Mouse (Mus musculus) lung, adult 2 months (tissue): Measurements from ENCODE around the gene Pirb. TPM values are rescaled to one million over a fixed set of nuclear protein-coding genes. Genes with fewer than 3 reads are reported as not detected.
A peak's percentile ranks its signal among the peaks of the same experiment; 100 is the strongest.
"Not testable (repeated sequence)": the region's sequence is repeated elsewhere in the genome, so short reads cannot be mapped to it uniquely, and the experiment has no call there.

Experiments used
- DNase-seq: peaks from one replicate; pipeline ENCODE4 v3.0.0; 2022
- H3K4me1 ChIP-seq: fragments of 200-500 bp; 2 replicates; pipeline ENCODE4 v1.6.1; 2011; ENCODE audit warnings: low read length; ENCODE audit not compliant: control insufficient read depth, insufficient read depth
- H3K4me3 ChIP-seq: fragments of 200-500 bp; replicated peaks from 2 replicates; pipeline ENCODE3; 2011; ENCODE audit warnings: low read depth, mild to moderate bottlenecking, control low read depth, low read length; ENCODE audit errors: extremely low read depth
- CTCF ChIP-seq: fragments of 200-500 bp; IDR thresholded peaks from 2 replicates; pipeline ENCODE4 v1.5.1; 2011; ENCODE audit warnings: mild to moderate bottlenecking, low read length, control low read depth; ENCODE audit not compliant: insufficient read depth
- POLR2A ChIP-seq: fragments of 200-500 bp; IDR thresholded peaks from 2 replicates; pipeline ENCODE4 v1.6.1; 2011; ENCODE audit warnings: low read depth, mild to moderate bottlenecking, control low read depth, low read length, borderline replicate concordance; ENCODE audit errors: extremely low read depth
- WGBS: fragments of 180-500 bp; shearing (Covaris S2); methylation state at CpG from one replicate; pipeline ENCODE4 v1.1.7; 2018; 5-methylcytosine and 5-hydroxymethylcytosine counted together
- polyA plus RNA-seq: library from polyadenylated mRNA; depleted of rRNA; stranded (reverse); fragments of >200 nt; gene quantifications from 2 replicates; pipeline ENCODE4 v1.2.3, GENCODE M21; 2012; rRNA removed

Pirb gene
- 15.3 and 27.7 TPM in 2 replicates for polyA plus RNA-seq

- WGBS, result 40% methylated on average over 1 of the region's 3 CpGs
- H3K4me1 ChIP-seq, H3K4me3 ChIP-seq, DNase-seq: not testable (repeated sequence)
Observed at GRCm38 (mm10) chr7:3720268-3720667, at the start of gene Pirb. Gene Pirb (minus strand): TSS chr7:3720391.

- H3K4me3 ChIP-seq, DNase-seq, H3K4me1 ChIP-seq: not testable (repeated sequence)
- WGBS, result no CpG with 5 or more reads among the region's 1 CpGs
Observed at GRCm38 (mm10) chr7:3732675-3733074, 12.5 kb upstream of the Pirb start.

- H3K4me3 ChIP-seq, H3K4me1 ChIP-seq, DNase-seq: not testable (repeated sequence)
Observed at GRCm38 (mm10) chr7:3725459-3725858, 5.3 kb upstream of the Pirb start.

GRCm38 (mm10) chr7:3715249-3715648 is 4.9 kb downstream of the Pirb start:
- TF ChIP-seq CTCF, result no peak
- no peak for TF ChIP-seq POLR2A
- WGBS, result 25% methylated on average over 1 of the region's 1 CpGs
- Histone ChIP-seq H3K4me3 (no peak overlapping the region), H3K4me1 (no peaks in the 10 kb centered on the region)
- no peak for DNase-seq

GRCm38 (mm10) chr7:3712264-3712942 is 7.8 kb downstream of the Pirb start:
- TF ChIP-seq POLR2A (no peak), CTCF (no peak)
- H3K4me3 ChIP-seq, result no peak overlapping the region
- H3K4me1 ChIP-seq, result no peaks in the 10 kb centered on the region
- no peak for DNase-seq
- 32% methylated on average over 5 of the region's 5 CpGs for whole genome bisulfite sequencing

- no peak overlapping the region for H3K4me3 ChIP-seq
- WGBS, result 79% methylated on average over 1 of the region's 1 CpGs
- DNase-seq, result no peak
- no peak for TF ChIP-seq POLR2A
- TF ChIP-seq CTCF, result no peak
- H3K4me1 ChIP-seq, result peaks cover 16% of the 10 kb centered on the region
Observed at GRCm38 (mm10) chr7:3709000-3709399, 11.2 kb downstream of the Pirb start.

- H3K4me3 ChIP-seq, DNase-seq: not testable (repeated sequence)
- H3K4me1 ChIP-seq, result peaks cover 16% of the 10 kb centered on the region
- 45% methylated on average over 5 of the region's 5 CpGs for WGBS
Observed at GRCm38 (mm10) chr7:3708447-3708980, 11.7 kb downstream of the Pirb start.

- no peak for DNase-seq
- H3K4me3 ChIP-seq, result no peak overlapping the region
- H3K4me1 ChIP-seq, result peaks cover 16% of the 10 kb centered on the region
- WGBS, result 56% methylated on average over 7 of the region's 7 CpGs
- no peak for TF ChIP-seq POLR2A
- no peak for TF ChIP-seq CTCF
Observed at GRCm38 (mm10) chr7:3707568-3708413, 12.4 kb downstream of the Pirb start.

- TF ChIP-seq POLR2A, result no peak
- TF ChIP-seq CTCF, result no peak
- Histone ChIP-seq H3K4me3 (no peak overlapping the region), H3K4me1 (peaks cover 16% of the 10 kb centered on the region)
- DNase-seq, result no peak
- WGBS, result 45% methylated on average over 4 of the region's 4 CpGs
Observed at GRCm38 (mm10) chr7:3707027-3707426, 13.2 kb downstream of the Pirb start.

- TF ChIP-seq CTCF, result no peak
- no peak for TF ChIP-seq POLR2A
- Histone ChIP-seq H3K4me1 (peaks cover 16% of the 10 kb centered on the region), H3K4me3 (no peak overlapping the region)
- peak; percentile 7 for DNase-seq
- 40% methylated on average over 11 of the region's 11 CpGs for WGBS
Observed at GRCm38 (mm10) chr7:3706343-3706934, 13.8 kb downstream of the Pirb start.
